Mouse (Mus musculus) cerebellum, adult 8-10 months (tissue): ENCODE measurements around the gene Psmd11.
"Not testable (repeated sequence)": the region's sequence is repeated elsewhere in the genome, so short reads cannot be mapped to it uniquely, and the experiment has no call there.

Experiments
- DNase-seq: peaks from one replicate; pipeline ENCODE4 v3.0.0; 2022

The Psmd11 gene

GRCm38 (mm10) chr11:80429500-80430166, 1.2 kb downstream of the Psmd11 start:
- no peak for DNase-seq

- no peak for DNase-seq
These were observed 2.0 kb downstream of the Psmd11 start for GRCm38 (mm10) chr11:80430366-80430910.

- no peak for DNase-seq
These were observed 18.5 kb downstream of the Psmd11 start for GRCm38 (mm10) chr11:80446916-80447315.

GRCm38 (mm10) chr11:80449859-80450258, 21.4 kb downstream of the Psmd11 start:
- no peak for DNase-seq

GRCm38 (mm10) chr11:80452242-80452641, 23.8 kb downstream of the Psmd11 start:
- DNase-seq: no peak

- no peak for DNase-seq
These were observed 24.8 kb downstream of the Psmd11 start for GRCm38 (mm10) chr11:80453198-80453597.

GRCm38 (mm10) chr11:80463605-80464130, 35.3 kb downstream of the Psmd11 start:
- not testable (repeated sequence) for DNase-seq

- DNase-seq: peak; percentile 48
These were observed 43.6 kb downstream of the Psmd11 start for GRCm38 (mm10) chr11:80471836-80472605.

- DNase-seq: peak; percentile 70
These were observed 45.8 kb downstream of the Psmd11 start for GRCm38 (mm10) chr11:80474175-80474691.

- DNase-seq: peak; percentile 30
These were observed 46.4 kb downstream of the Psmd11 start for GRCm38 (mm10) chr11:80474846-80475245.

GRCm38 (mm10) chr11:80475544-80475943, 47.1 kb downstream of the Psmd11 start:
- peak; percentile 28 for DNase-seq

- peak; percentile 94 for DNase-seq
These were observed 48.1 kb downstream of the Psmd11 start, which contains the start of gene Cdk5r1 for GRCm38 (mm10) chr11:80476222-80477189. Gene Cdk5r1, plus strand, starts transcription at chr11:80477023.

GRCm38 (mm10) chr11:80477341-80478199, 49.2 kb downstream of the Psmd11 start:
- peak; percentile 66 for DNase-seq

GRCm38 (mm10) chr11:80478694-80479412, 50.4 kb downstream of the Psmd11 start:
- DNase-seq: no peak

- peak; percentile 61 for DNase-seq
These were observed 51.0 kb downstream of the Psmd11 start for GRCm38 (mm10) chr11:80479425-80479824.

- DNase-seq: peak; percentile 51
These were observed 51.8 kb downstream of the Psmd11 start for GRCm38 (mm10) chr11:80479906-80480866.

GRCm38 (mm10) chr11:80481409-80482050, 53.1 kb downstream of the Psmd11 start:
- DNase-seq: peak; percentile 39

GRCm38 (mm10) chr11:80482347-80482746, 53.9 kb downstream of the Psmd11 start:
- DNase-seq: peak; percentile 38

GRCm38 (mm10) chr11:80482921-80483320, 54.5 kb downstream of the Psmd11 start:
- DNase-seq: peak; percentile 60
